Mouse (Mus musculus) forebrain, embryonic 14.5 days (tissue): Measurements from ENCODE around the gene Nrgn. TPM values are rescaled to one million over a fixed set of nuclear protein-coding genes. Genes with fewer than 3 reads are reported as not detected.

Source experiments
- ATAC-seq: fragments of 200-750 bp; cut with Nextera tagmentation; 2 replicates; pipeline ENCODE4 v1.8.0; 2017; ENCODE audit warnings: mild to moderate bottlenecking, moderate library complexity
- DNase-seq: peaks from one replicate; pipeline ENCODE4 v3.0.0-alpha.2; 2015; ENCODE audit warnings: low spot score
- H3K27ac ChIP-seq: fragments of 300-500 bp; sonication (generic); 2 replicates; pipeline ENCODE4 v1.5.1; 2014; ENCODE audit warnings: low read depth, mild to moderate bottlenecking, control low read depth, low read length, moderate library complexity
- H3K27me3 ChIP-seq: fragments of 300-500 bp; sonication (generic); replicated peaks from 2 replicates; pipeline ENCODE4 v1.6.1; 2014; ENCODE audit warnings: low read length, control low read depth, mixed read lengths; ENCODE audit not compliant: control insufficient read depth, insufficient read depth
- H3K36me3 ChIP-seq: fragments of 300-500 bp; sonication (generic); 2 replicates; pipeline ENCODE4 v1.6.1; 2014; ENCODE audit warnings: low read length, control low read depth; ENCODE audit not compliant: control insufficient read depth, insufficient read depth
- H3K4me1 ChIP-seq: fragments of 300-500 bp; sonication (generic); 2 replicates; pipeline ENCODE4 v1.6.1; 2014; ENCODE audit warnings: antibody characterized with exemption, low read length, control low read depth; ENCODE audit not compliant: control insufficient read depth, insufficient read depth
- H3K4me2 ChIP-seq: fragments of 300-500 bp; sonication (generic); 2 replicates; pipeline ENCODE4 v1.6.1; 2014; ENCODE audit warnings: mild to moderate bottlenecking, control low read depth, low read length
- H3K4me3 ChIP-seq: fragments of 300-500 bp; sonication (generic); 2 replicates; pipeline ENCODE4 v1.5.1; 2014; ENCODE audit warnings: low read depth, low read length, control low read depth
- H3K9ac ChIP-seq: fragments of 300-500 bp; sonication (generic); 2 replicates; pipeline ENCODE4 v1.6.1; 2014; ENCODE audit warnings: mild to moderate bottlenecking, low read length, control low read depth, moderate library complexity
- H3K9me3 ChIP-seq: fragments of 300-500 bp; sonication (generic); replicated peaks from 2 replicates; pipeline ENCODE4 v1.6.1; 2016; ENCODE audit warnings: low read length, control low read depth, mixed read lengths; ENCODE audit not compliant: control insufficient read depth
- WGBS: fragments of 180-500 bp; shearing (Covaris S2); extraction: QIAGEN DNeasy Blood & Tissue Kit; methylation state at CpG from one replicate; pipeline ENCODE4 v1.1.7; 2014; 5-methylcytosine and 5-hydroxymethylcytosine counted together
- polyA plus RNA-seq: library from polyadenylated mRNA; unstranded; fragments of >200 nt; fragmentation: Nextera tagmentation; extraction: Ambion mirVana; gene quantifications from 2 replicates; pipeline ENCODE4 v1.2.1, GENCODE M21; 2014

Nrgn gene
- polyA plus RNA-seq, 1 experiment from 2014 or later = 7.4 TPM

GRCm38 (mm10) chr9:37563805-37564204, 11.1 kb upstream of the Nrgn start:
- H3K27ac ChIP-seq = no peak overlapping the region
- 72% methylated on average over 1 of the region's 1 CpGs for WGBS
- no peaks in the 10 kb centered on the region for H3K36me3 ChIP-seq
- peaks cover 7% of the 10 kb centered on the region; the same call in 1 of the 2 replicates for H3K4me1 ChIP-seq
- no peak for ATAC-seq
- no peak overlapping the region for H3K4me2 ChIP-seq
- H3K9me3 ChIP-seq = no peaks in the 10 kb centered on the region
- no peak overlapping the region for H3K4me3 ChIP-seq
- DNase-seq = no peak
- H3K9ac ChIP-seq = no peak overlapping the region
- no peaks in the 10 kb centered on the region for H3K27me3 ChIP-seq

- Histone ChIP-seq H3K4me2 (no peak overlapping the region), H3K27me3 (no peaks in the 10 kb centered on the region), H3K27ac (no peak overlapping the region), H3K4me3 (no peak overlapping the region), H3K9me3 (no peaks in the 10 kb centered on the region), H3K9ac (no peak overlapping the region), H3K4me1 (no peaks in the 10 kb centered on the region), H3K36me3 (no peaks in the 10 kb centered on the region)
- 93% methylated on average over 2 of the region's 2 CpGs for WGBS
- DNase-seq (no peak), ATAC-seq (no peak)
These were observed 7.9 kb upstream of the Nrgn start for GRCm38 (mm10) chr9:37560617-37561016.

GRCm38 (mm10) chr9:37556366-37556765, 3.7 kb upstream of the Nrgn start:
- Histone ChIP-seq H3K9ac (no peak overlapping the region), H3K27ac (no peak overlapping the region), H3K36me3 (no peaks in the 10 kb centered on the region), H3K4me2 (no peak overlapping the region), H3K4me3 (no peak overlapping the region), H3K4me1 (peaks cover 16% of the 10 kb centered on the region), H3K27me3 (peaks cover 15% of the 10 kb centered on the region), H3K9me3 (no peaks in the 10 kb centered on the region)
- DNase-seq = no peak
- ATAC-seq = no peak
- WGBS = 82% methylated on average over 3 of the region's 3 CpGs

GRCm38 (mm10) chr9:37554838-37555748, 2.4 kb upstream of the Nrgn start, which contains the start of gene Siae:
TSS of gene Siae (plus strand) at chr9:37555698.
- DNase-seq (no peak), ATAC-seq (no peak)
- Histone ChIP-seq H3K4me1 (peaks cover 16% of the 10 kb centered on the region), H3K36me3 (no peaks in the 10 kb centered on the region), H3K4me2 (no peak within 1 kb of the TSS), H3K9me3 (no peaks in the 10 kb centered on the region), H3K27ac (no peak within 1 kb of the TSS), H3K4me3 (no peak within 1 kb of the TSS), H3K9ac (0 out of 2 replicates have a peak within 1 kb of the TSS, but pooled peaks have one; percentile 17), H3K27me3 (peaks cover 21% of the 10 kb centered on the region)
- 22% methylated on average over 7 of the region's 7 CpGs for WGBS

GRCm38 (mm10) chr9:37554279-37554678, 1.6 kb upstream of the Nrgn start:
- DNase-seq (no peak), ATAC-seq (no peak)
- no peak overlapping the region for H3K27ac ChIP-seq
- no peak overlapping the region for H3K4me2 ChIP-seq
- H3K27me3 ChIP-seq = peaks cover 21% of the 10 kb centered on the region
- no peaks in the 10 kb centered on the region for H3K36me3 ChIP-seq
- H3K9me3 ChIP-seq = no peaks in the 10 kb centered on the region
- H3K9ac ChIP-seq = no peak overlapping the region
- peaks cover 16% of the 10 kb centered on the region for H3K4me1 ChIP-seq
- no peak overlapping the region for H3K4me3 ChIP-seq
- 91% methylated on average over 1 of the region's 1 CpGs for WGBS

- WGBS = 2% methylated on average over 23 of the region's 23 CpGs
- Histone ChIP-seq H3K4me3 (peak overlapping the region; percentile 37), H3K9ac (peak overlapping the region; percentile 54), H3K4me1 (peaks cover 16% of the 10 kb centered on the region), H3K9me3 (no peaks in the 10 kb centered on the region), H3K36me3 (no peaks in the 10 kb centered on the region), H3K27me3 (peaks cover 32% of the 10 kb centered on the region), H3K27ac (no peak overlapping the region), H3K4me2 (peak overlapping the region; percentile 90)
- ATAC-seq = no peak; the same call in 1 of the 2 replicates
- no peak for DNase-seq
These were observed 763 bp downstream of the Nrgn start for GRCm38 (mm10) chr9:37551751-37552531.

GRCm38 (mm10) chr9:37550435-37550834, 2.3 kb downstream of the Nrgn start:
- H3K4me2 ChIP-seq = no peak overlapping the region

GRCm38 (mm10) chr9:37546889-37547288, 5.8 kb downstream of the Nrgn start:
- H3K9me3 ChIP-seq = no peaks in the 10 kb centered on the region
- 94% methylated on average over 1 of the region's 1 CpGs for WGBS
- peaks cover 39% of the 10 kb centered on the region for H3K27me3 ChIP-seq
- no peak overlapping the region for H3K27ac ChIP-seq
- no peak overlapping the region for H3K4me2 ChIP-seq
- DNase-seq (no peak), ATAC-seq (no peak)
- H3K36me3 ChIP-seq = no peaks in the 10 kb centered on the region
- peaks cover 8% of the 10 kb centered on the region for H3K4me1 ChIP-seq
- H3K9ac ChIP-seq = no peak overlapping the region
- H3K4me3 ChIP-seq = no peak overlapping the region

More at GRCm38 (mm10) chr9:37550435-37550834, 2.3 kb downstream of the Nrgn start:
- no peak overlapping the region for H3K9ac ChIP-seq
- peaks cover 44% of the 10 kb centered on the region for H3K27me3 ChIP-seq
- no peak overlapping the region for H3K27ac ChIP-seq
- WGBS = 71% methylated on average over 1 of the region's 1 CpGs
- H3K36me3 ChIP-seq = no peaks in the 10 kb centered on the region
- H3K9me3 ChIP-seq = no peaks in the 10 kb centered on the region
- peaks cover 16% of the 10 kb centered on the region for H3K4me1 ChIP-seq
- H3K4me3 ChIP-seq = no peak overlapping the region
- ATAC-seq (no peak), DNase-seq (no peak)
